Mouse (Mus musculus) gastrocnemius, postnatal 14 days (tissue): ENCODE measurements at regions not wholly inside any gene's neighbourhood (a gene's known extent, or its start where the extent isn't known, plus 50 kb on each side); places are given as distances from the start of the nearest gene placed in this dataset.

ENCODE experiments used
- DNase-seq: peaks from one replicate; pipeline ENCODE4 v3.0.0; 2021; ENCODE audit warnings: mixed read lengths
- intact Hi-C: fragments of 180-260 bp; cut with DNase I; formaldehyde crosslinking; loops from one replicate; pipeline ENCODE4 v1.15.1; 2025; ENCODE audit warnings: low total_unique reads

DNA sequence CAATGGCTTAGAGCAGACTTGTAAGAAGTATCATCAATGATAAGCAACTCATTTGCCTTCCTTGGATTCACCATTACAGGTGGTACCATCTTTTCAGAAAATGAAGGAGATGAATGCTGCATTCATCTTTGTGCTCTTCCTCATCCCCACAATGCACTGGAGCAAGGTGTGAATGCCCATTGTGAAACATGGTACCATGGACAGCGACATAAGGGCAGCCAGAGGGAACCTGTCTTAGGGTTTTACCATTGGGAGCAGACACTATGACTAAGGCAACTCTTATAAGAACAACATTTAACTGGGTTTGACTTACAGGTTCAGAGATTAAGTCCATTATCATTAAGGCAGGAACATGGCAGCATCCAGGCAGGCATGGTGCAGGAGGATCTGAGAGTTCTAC lies 60.1 kb upstream of the Kcnj6 start:
- intact Hi-C loops, result no loop called here

GRCm38 (mm10) chr16:95064423-95064822 lies 66.9 kb upstream of the Kcnj6 start:
- intact Hi-C loops, result no loop called here
- no peak for DNase-seq

More for the DNA sequence above, 60.1 kb upstream of the Kcnj6 start:
- DNase-seq, result no peak

GRCm38 (mm10) chr16:95066687-95067086 lies 69.2 kb upstream of the Kcnj6 start:
- intact Hi-C loops, result no loop called here
- DNase-seq, result no peak

DNA sequence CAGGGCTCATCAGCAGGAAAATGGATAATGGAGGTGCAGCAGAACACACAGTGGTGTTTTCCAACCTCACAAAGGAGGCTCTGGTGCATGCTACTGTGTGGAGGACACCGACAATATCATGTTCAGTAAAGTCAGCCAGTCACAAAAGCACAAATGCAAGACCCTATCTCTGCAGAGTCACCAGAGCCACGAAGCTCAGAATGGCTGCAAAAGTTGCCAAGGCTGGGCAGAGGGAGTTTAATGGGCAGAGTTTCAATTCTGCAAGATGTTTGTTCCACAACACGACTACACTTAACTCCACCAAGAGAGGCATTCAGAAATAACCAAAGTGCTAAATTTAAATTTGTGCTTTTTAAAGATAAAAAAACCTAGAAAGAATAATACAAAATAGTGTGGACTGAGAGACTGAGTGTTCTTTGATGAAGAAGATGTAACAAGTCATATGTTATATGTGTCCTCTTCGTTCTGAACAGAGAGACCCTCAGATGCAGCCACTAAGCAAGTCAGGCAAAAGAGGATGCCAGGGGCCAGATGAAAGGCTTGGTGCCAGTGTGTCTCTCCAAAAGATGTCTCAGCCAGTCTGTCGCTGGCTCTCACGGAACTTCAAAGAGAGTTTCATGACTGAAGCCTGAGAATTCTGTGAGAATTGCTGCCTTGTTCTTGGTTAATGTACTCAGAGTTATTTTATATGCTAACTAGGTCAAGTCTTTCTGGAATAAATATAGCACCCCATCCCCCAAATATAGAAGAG lies 95.1 kb upstream of the Kcnj6 start:
- intact Hi-C loops, result no loop called here
- DNase-seq, result no peak

DNA sequence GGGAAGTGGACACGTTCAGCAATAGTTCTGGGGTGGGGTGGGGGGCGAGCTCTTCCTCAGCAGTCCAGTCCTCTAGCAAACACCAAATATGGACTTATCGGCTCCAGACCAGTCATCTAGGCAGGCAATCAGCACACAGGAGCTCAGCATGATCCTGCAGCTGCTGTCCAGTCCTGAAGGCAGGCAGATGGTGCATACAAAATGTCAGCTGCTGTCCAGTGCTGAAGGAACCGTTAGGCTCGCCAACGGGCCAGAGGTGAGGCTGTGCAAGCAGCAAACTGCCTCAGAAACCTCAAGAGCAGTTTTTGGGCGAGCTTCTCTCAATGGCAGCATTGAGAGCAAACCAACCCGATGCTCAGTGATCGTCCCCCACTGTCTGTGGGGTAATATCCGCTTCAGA lies 96.3 kb upstream of the Kcnj6 start:
- intact Hi-C loops, result no loop called here
- DNase-seq, result peak; percentile 24

GRCm38 (mm10) chr16:95100954-95101353 lies 103.5 kb upstream of the Kcnj6 start:
- intact Hi-C loops, result no loop called here
- DNase-seq, result no peak

GRCm38 (mm10) chr16:95117531-95117930 lies 120.0 kb upstream of the Kcnj6 start:
- intact Hi-C loops, result no loop called here
- no peak for DNase-seq

GRCm38 (mm10) chr16:95119293-95119692 lies 121.8 kb upstream of the Kcnj6 start:
- intact Hi-C loops, result no loop called here
- DNase-seq, result no peak

DNA sequence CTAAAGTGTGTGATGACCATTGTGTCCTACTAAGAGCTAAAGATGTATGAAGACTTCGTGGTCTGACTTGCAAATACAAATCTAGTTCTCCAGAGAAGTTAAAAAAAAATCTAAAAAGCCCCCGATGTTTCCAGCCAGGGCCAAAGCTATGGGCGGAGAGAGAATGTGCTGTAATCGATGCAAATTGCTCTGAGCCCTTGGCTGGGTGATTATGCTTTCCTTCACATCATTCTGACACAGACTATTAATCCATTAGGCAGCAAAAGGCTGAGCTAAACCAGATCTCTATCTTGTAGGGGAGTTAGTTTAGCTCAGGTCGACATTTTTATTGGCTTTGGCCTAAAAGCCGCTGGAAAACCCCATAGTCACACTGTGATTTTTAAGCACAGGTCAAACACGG lies 124.5 kb upstream of the Kcnj6 start:
- intact Hi-C loops, result no loop called here
- no peak for DNase-seq

DNA sequence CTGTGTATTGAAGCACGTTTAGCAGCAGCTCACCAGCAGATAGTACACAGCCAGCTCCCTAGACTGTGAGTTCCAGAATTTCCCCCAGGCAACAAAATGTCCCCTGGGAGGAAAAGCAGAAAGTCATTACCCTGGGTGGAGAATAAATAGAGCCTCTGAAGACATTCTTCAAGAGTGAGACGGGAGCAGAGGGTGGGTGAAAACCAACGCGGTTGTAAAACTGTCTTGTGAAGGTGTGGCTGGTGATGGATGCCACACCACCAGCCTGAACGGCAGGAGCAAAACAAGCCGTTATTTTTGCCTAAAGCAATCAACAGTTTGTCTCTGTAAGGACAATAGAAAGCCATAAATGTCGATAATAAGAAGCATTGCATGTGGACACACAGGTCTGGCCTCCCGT lies 129.7 kb upstream of the Kcnj15 start:
- DNase-seq, result no peak
- intact Hi-C loops, result no loop called here

DNA sequence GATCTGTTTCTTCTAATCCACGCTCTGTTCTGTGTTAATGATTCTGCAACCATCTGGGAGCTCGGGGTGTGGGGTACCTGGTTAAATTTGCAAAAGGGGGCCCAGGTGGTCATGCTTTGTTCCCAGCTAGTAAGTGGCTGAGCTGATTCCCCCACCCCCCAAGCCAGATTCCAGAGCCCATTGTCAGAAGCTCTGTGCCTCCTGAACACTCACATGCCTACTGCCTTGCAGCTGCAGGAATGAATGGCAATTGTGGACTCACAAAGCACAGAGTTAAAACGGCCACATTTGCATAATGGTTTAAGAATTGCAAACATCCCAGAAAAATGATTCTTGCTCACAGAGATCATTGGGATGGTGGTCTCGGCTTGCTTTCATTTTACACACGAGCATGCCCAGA lies 125.5 kb upstream of the Kcnj15 start:
- no peak for DNase-seq
- intact Hi-C loops, result no loop called here

- DNase-seq, result no peak
- intact Hi-C loops, result no loop called here
Observed at GRCm38 (mm10) chr16:95138809-95139208, 118.5 kb upstream of the Kcnj15 start.

DNA sequence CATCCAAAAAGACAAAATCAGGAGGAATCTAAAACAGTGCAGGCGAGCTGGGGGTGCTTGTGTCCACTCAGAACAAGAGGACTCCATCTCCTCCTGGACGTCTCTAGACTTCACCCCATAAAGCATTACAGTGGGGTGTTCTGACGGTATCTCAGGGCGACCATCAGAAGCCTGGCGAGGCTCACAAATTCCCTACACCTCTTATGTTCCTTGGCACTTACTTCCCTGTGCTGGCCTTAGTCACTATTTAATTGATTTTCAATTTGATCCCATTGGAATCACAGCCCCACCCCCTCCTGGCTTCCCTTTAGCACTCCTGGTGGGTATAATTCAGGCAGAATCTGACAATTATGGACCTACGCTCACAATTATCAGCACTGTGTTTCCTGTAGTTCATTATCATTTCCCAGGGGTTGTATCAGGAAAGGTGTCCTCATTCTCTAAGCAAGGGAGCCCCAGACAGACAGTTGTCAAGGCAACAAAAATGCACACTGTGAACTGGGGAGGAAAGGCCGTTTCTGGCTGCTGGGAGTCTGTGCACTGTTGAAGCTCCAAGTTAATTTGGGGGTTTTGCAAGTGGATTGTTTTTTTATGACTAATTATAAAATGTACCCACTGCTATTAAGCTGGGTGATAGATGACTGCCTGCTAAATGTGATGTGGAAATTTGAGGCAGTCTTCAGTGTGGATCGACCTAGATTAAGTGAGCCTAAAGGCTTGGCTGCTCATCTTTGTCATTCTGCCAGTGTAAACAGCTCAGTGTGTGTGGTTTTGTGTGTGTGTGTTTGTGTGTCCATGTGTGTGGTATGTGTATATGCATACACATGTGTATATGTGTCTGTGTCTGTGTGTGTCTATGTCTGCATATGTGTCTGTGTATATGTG lies 115.6 kb upstream of the Kcnj15 start:
- no peak for DNase-seq
- intact Hi-C loops, result no loop called here

DNA sequence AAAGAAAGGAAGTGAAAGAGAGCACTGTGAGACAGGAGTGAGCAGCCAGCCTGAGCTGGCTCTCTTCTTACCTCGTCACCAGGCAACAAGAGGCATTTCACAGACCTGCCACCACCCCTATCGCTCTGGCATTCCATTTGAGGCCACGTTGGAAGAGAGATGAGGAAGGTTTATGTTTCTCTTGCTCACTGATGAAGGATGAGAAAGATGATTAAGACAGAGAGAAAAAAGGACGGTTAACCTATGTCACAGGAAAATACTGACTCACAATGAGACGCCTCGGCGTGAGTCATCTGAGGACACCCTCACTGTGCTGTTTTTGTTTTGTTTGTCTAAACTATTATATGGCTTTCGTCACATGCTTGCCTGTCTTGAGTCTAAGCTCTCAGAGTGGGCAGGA lies 106.9 kb upstream of the Kcnj15 start:
- no peak for DNase-seq
- intact Hi-C loops, result no loop called here

DNA sequence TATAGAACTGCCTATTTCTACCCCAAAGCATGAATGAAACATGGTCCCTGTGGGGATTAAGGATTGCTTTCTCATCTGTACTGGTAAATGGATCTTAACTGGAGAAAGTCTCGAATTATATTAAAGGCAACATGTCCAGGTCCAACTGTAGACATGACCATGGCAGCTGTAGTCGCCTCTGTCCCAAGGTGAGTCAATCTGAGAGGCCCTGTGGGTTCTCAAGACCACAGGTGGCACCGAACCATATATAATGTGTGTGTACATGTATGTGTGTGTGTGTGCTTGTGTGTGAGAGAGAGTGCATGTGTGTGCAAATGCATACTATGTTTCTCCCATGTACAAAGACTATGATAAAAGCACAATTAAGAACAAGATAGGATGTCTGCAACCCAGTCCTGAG lies 105.9 kb upstream of the Kcnj15 start:
- intact Hi-C loops, result no loop called here
- no peak for DNase-seq

DNA sequence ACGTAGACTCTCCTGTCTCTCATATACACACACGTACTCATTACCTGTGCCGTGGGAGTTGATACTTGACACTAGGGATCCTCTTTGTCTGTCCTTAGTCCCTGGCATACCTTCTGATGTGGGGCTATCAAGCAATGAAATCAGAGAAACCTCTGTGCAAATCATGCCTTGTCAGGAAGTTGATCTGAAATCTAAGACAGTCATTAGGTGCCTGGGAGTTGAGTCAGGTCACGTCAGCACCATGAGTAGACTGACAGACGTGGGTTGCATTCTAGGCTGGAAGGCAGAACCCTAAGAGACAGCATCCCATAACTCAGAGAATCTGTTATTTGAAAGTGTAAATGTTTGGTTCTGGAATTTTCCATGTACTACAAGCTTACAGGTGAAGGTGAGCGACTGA lies 105.4 kb upstream of the Kcnj15 start:
- intact Hi-C loops, result no loop called here
- no peak for DNase-seq

DNA sequence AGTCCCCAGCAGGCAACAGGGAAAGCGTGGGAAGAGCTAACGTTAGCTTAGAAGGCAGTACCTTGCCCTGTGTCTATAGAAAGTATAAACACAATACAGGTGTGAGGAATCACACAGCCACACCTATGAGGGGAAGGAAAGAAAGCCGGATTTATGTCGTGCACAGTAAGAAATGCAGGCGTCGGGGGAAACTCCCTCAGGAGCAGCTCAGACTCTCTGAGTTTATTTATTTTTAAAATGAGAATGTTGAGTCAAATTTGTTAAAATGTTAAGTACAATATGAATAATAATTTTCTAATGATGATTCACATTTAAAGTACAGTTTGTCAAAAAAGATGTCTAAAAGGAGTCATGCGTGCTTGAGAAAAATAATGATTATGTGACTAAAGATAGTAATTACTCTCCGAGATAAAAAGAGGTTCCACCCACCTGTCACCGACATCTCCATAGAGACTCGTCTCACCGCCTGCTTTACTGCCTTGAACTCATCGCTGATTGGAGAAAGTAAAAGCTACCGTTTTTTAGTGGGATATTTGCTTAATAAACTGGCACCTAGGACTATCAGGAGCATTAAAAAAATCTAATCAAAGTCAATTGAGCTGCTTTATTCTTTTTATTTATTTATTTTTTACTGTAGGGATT lies 104.5 kb upstream of the Kcnj15 start:
- no peak for DNase-seq
- intact Hi-C loops, result no loop called here

DNA sequence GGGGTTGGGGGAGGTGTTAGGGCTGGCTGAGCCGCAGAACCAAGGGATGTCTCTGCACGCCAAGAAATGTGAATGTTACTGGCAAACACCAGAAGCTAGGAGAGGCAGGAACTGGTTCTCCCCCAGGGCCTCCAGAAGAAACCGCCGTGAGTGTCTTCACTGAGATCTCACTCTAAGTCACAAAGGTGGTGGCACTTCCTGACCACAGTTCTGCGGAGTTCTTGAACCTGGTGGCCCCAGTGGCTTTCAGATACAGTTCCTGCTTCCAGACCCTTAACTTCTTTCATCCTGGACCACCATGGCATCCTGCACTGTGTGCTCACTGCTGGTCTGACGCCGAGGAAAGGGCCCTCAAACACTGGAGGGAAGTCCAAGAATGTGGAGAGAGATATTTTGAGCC lies 89.0 kb upstream of the Kcnj15 start:
- intact Hi-C loops, result no loop called here

GRCm38 (mm10) chr16:95169346-95169745 lies 88.0 kb upstream of the Kcnj15 start:
- intact Hi-C loops, result no loop called here
- no peak for DNase-seq

More for the DNA sequence above, 89.0 kb upstream of the Kcnj15 start:
- no peak for DNase-seq

DNA sequence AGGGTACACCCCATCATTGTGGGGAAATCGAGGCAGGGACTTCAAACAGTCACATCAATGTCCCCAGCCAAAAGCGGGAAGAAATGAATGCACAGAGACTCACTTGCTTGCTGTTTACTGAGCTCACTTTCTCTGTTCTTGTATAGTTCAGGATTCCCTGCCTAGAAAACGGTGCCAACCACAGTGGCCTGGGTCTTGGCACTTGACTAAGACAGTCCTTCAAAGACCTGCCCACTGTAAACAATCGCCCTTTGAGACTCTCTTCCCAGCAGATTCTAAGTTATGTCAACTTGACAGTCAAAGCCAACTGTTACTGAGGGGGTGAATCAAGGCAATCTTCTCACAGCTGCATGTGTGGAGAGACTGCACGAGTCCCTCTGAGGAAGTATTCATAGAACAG lies 76.8 kb upstream of the Kcnj15 start:
- DNase-seq, result no peak

GRCm38 (mm10) chr16:95185341-95185740 lies 72.0 kb upstream of the Kcnj15 start:
- DNase-seq, result no peak
- intact Hi-C loops, result no loop called here

More for the DNA sequence above, 76.8 kb upstream of the Kcnj15 start:
- intact Hi-C loops, result no loop called here
